Mouse (Mus musculus): ENCODE measurements around the gene Ldhal6b. TPM values are rescaled to one million over a fixed set of nuclear protein-coding genes. Genes with fewer than 3 reads are reported as not detected.
"Not testable (repeated sequence)": the region's sequence is repeated elsewhere in the genome, so short reads cannot be mapped to it uniquely, and the experiment has no call there.

Gene Ldhal6b
- 0.13 TPM in 1 of 2 replicates, not detected in the other for polyA plus RNA-seq (2015; fragmentation: Nextera tagmentation; extraction: Ambion mirVana)

GRCm38 (mm10) chr17:5418545-5418944, at the start of gene Ldhal6b:
Gene Ldhal6b, minus strand, starts transcription at chr17:5418767.
- no peak within 1 kb of the TSS for H3K4me3 ChIP-seq
- H3K4me2 ChIP-seq, result no peak within 1 kb of the TSS
- peaks cover 28% of the 10 kb centered on the region for H3K36me3 ChIP-seq
- H3K27ac ChIP-seq (replicated peaks), result no peak within 1 kb of the TSS
- H3K27me3 ChIP-seq, result no peaks in the 10 kb centered on the region
- H3K4me1 ChIP-seq (replicated peaks), result no peaks in the 10 kb centered on the region
- no peaks in the 10 kb centered on the region for H3K9me3 ChIP-seq
- 97% methylated on average over 11 of the region's 11 CpGs for WGBS
- no peak within 1 kb of the TSS for H3K9ac ChIP-seq
- no peak for ATAC-seq (ENCODE audit: low read depth)

- no peak for ATAC-seq (ENCODE audit: low read depth)
- no peak overlapping the region for H3K27ac ChIP-seq (replicated peaks)
- H3K4me1 ChIP-seq (replicated peaks), result no peaks in the 10 kb centered on the region
- H3K27me3 ChIP-seq, result no peaks in the 10 kb centered on the region
- H3K9me3 ChIP-seq, result no peaks in the 10 kb centered on the region
- H3K9ac ChIP-seq, result no peak overlapping the region
- no peak overlapping the region for H3K4me2 ChIP-seq
- H3K4me3 ChIP-seq, result no peak overlapping the region
- WGBS, result 46% methylated on average over 4 of the region's 4 CpGs
- no peaks in the 10 kb centered on the region for H3K36me3 ChIP-seq
Measured at GRCm38 (mm10) chr17:5467177-5467576, 48.6 kb upstream of the Ldhal6b start.

GRCm38 (mm10) chr17:5466736-5467135, 48.2 kb upstream of the Ldhal6b start:
- Histone ChIP-seq H3K36me3 (no peaks in the 10 kb centered on the region), H3K27me3 (no peaks in the 10 kb centered on the region), H3K4me2 (no peak overlapping the region), H3K9ac (no peak overlapping the region), H3K4me3 (no peak overlapping the region), H3K4me1 (replicated peaks) (no peaks in the 10 kb centered on the region), H3K9me3 (no peaks in the 10 kb centered on the region), H3K27ac (replicated peaks) (no peak overlapping the region)
- WGBS, result 90% methylated on average over 8 of the region's 8 CpGs
- no peak for ATAC-seq (ENCODE audit: low read depth)

GRCm38 (mm10) chr17:5463912-5464311, 45.3 kb upstream of the Ldhal6b start:
- no peak overlapping the region for H3K4me2 ChIP-seq
- no peaks in the 10 kb centered on the region for H3K27me3 ChIP-seq
- H3K9ac ChIP-seq, result no peak overlapping the region
- H3K4me1 ChIP-seq (replicated peaks), result no peaks in the 10 kb centered on the region
- H3K9me3 ChIP-seq, result no peaks in the 10 kb centered on the region
- H3K4me3 ChIP-seq, result no peak overlapping the region
- no peak for ATAC-seq (ENCODE audit: low read depth)
- no peak overlapping the region for H3K27ac ChIP-seq (replicated peaks)
- no peaks in the 10 kb centered on the region for H3K36me3 ChIP-seq
- 97% methylated on average over 2 of the region's 2 CpGs for WGBS

GRCm38 (mm10) chr17:5453657-5454056, 35.1 kb upstream of the Ldhal6b start:
- no peaks in the 10 kb centered on the region for H3K36me3 ChIP-seq
- H3K27ac ChIP-seq (replicated peaks), result no peak overlapping the region
- no peaks in the 10 kb centered on the region for H3K9me3 ChIP-seq
- no peaks in the 10 kb centered on the region for H3K4me1 ChIP-seq (replicated peaks)
- H3K4me2 ChIP-seq, result no peak overlapping the region
- 80% methylated on average over 4 of the region's 4 CpGs for WGBS
- no peak overlapping the region for H3K9ac ChIP-seq
- H3K4me3 ChIP-seq, result no peak overlapping the region
- no peak for ATAC-seq (ENCODE audit: low read depth)
- H3K27me3 ChIP-seq, result no peaks in the 10 kb centered on the region

- Histone ChIP-seq H3K9me3 (no peaks in the 10 kb centered on the region), H3K9ac (no peak overlapping the region), H3K36me3 (no peaks in the 10 kb centered on the region), H3K27me3 (0 out of 2 replicates have a peak, but pooled peaks cover 9% of the 10 kb centered on the region), H3K4me3 (no peak overlapping the region), H3K4me2 (no peak overlapping the region), H3K27ac (replicated peaks) (no peak overlapping the region), H3K4me1 (replicated peaks) (peaks cover 15% of the 10 kb centered on the region)
- no peak for ATAC-seq (ENCODE audit: low read depth)
- WGBS, result 59% methylated on average over 5 of the region's 5 CpGs
Measured at GRCm38 (mm10) chr17:5443751-5444150, 25.2 kb upstream of the Ldhal6b start.

- peaks cover 20% of the 10 kb centered on the region for H3K4me1 ChIP-seq (replicated peaks)
- H3K4me2 ChIP-seq, result no peak overlapping the region
- H3K36me3 ChIP-seq, result no peaks in the 10 kb centered on the region
- no peak overlapping the region for H3K4me3 ChIP-seq
- H3K27me3 ChIP-seq, result 0 out of 2 replicates have a peak, but pooled peaks cover 9% of the 10 kb centered on the region
- ATAC-seq (ENCODE audit: low read depth), result no peak
- H3K9ac ChIP-seq, result no peak overlapping the region
- H3K27ac ChIP-seq (replicated peaks), result no peak overlapping the region
- H3K9me3 ChIP-seq, result no peaks in the 10 kb centered on the region
- 76% methylated on average over 3 of the region's 3 CpGs for WGBS
Measured at GRCm38 (mm10) chr17:5443260-5443659, 24.7 kb upstream of the Ldhal6b start.

- H3K36me3 ChIP-seq; ATAC-seq (ENCODE audit: low read depth); H3K9me3 ChIP-seq; H3K4me2 ChIP-seq; H3K4me3 ChIP-seq; H3K27ac ChIP-seq (replicated peaks); H3K27me3 ChIP-seq; H3K9ac ChIP-seq: not testable (repeated sequence)
- peaks cover 29% of the 10 kb centered on the region for H3K4me1 ChIP-seq (replicated peaks)
- WGBS, result 77% methylated on average over 5 of the region's 5 CpGs
Measured at GRCm38 (mm10) chr17:5442403-5442802, 23.8 kb upstream of the Ldhal6b start.

- Histone ChIP-seq H3K27ac (replicated peaks) (peak within 1 kb of the TSS; percentile 81), H3K36me3 (no peaks in the 10 kb centered on the region), H3K4me2 (peak within 1 kb of the TSS; percentile 87), H3K4me1 (replicated peaks) (peaks cover 32% of the 10 kb centered on the region), H3K9ac (peak within 1 kb of the TSS; percentile 86), H3K4me3 (peak within 1 kb of the TSS; percentile 72), H3K9me3 (no peaks in the 10 kb centered on the region), H3K27me3 (0 out of 2 replicates have a peak, but pooled peaks cover 6% of the 10 kb centered on the region)
- peak; percentile 94 for ATAC-seq (ENCODE audit: low read depth)
- WGBS, result under 1% methylated on average over 27 of the region's 27 CpGs
Measured at GRCm38 (mm10) chr17:5440159-5440971, 21.8 kb upstream of the Ldhal6b start, which contains the start of gene Tmem242. Gene Tmem242, minus strand, starts transcription at chr17:5440259.

- Histone ChIP-seq H3K27me3 (0 out of 2 replicates have a peak, but pooled peaks cover 6% of the 10 kb centered on the region), H3K9ac (peak overlapping the region; percentile 86), H3K4me3 (peak overlapping the region; percentile 72), H3K4me1 (replicated peaks) (peaks cover 32% of the 10 kb centered on the region), H3K36me3 (no peaks in the 10 kb centered on the region), H3K9me3 (no peaks in the 10 kb centered on the region), H3K27ac (replicated peaks) (0 out of 2 replicates have a peak overlapping the region, but pooled peaks have one; percentile 33), H3K4me2 (peak overlapping the region; percentile 87)
- peak; percentile 40; the same call in 1 of the 2 replicates for ATAC-seq (ENCODE audit: low read depth)
- WGBS, result 0% methylated on average over 8 of the region's 8 CpGs
Measured at GRCm38 (mm10) chr17:5439831-5440158, 21.2 kb upstream of the Ldhal6b start.

- H3K27ac ChIP-seq (replicated peaks), result peak overlapping the region; percentile 61
- H3K36me3 ChIP-seq, result peaks cover 33% of the 10 kb centered on the region
- H3K27me3 ChIP-seq, result no peaks in the 10 kb centered on the region
- H3K9me3 ChIP-seq, result no peaks in the 10 kb centered on the region
- 72% methylated on average over 9 of the region's 9 CpGs for WGBS
- ATAC-seq (ENCODE audit: low read depth), result peak; percentile 66
- no peaks in the 10 kb centered on the region for H3K4me1 ChIP-seq (replicated peaks)
- peak overlapping the region; percentile 34; the same call in 1 of the 2 replicates for H3K9ac ChIP-seq
- H3K4me2 ChIP-seq, result no peak overlapping the region
- H3K4me3 ChIP-seq, result no peak overlapping the region
Measured at GRCm38 (mm10) chr17:5429772-5430133, 11.2 kb upstream of the Ldhal6b start.

GRCm38 (mm10) chr17:5429090-5429771, 10.7 kb upstream of the Ldhal6b start:
- H3K36me3 ChIP-seq, result peaks cover 33% of the 10 kb centered on the region
- no peaks in the 10 kb centered on the region for H3K4me1 ChIP-seq (replicated peaks)
- no peaks in the 10 kb centered on the region for H3K9me3 ChIP-seq
- H3K4me2 ChIP-seq, result no peak overlapping the region
- H3K27me3 ChIP-seq, result no peaks in the 10 kb centered on the region
- peak; percentile 82 for ATAC-seq (ENCODE audit: low read depth)
- H3K4me3 ChIP-seq, result no peak overlapping the region
- H3K27ac ChIP-seq (replicated peaks), result peak overlapping the region; percentile 61
- 60% methylated on average over 10 of the region's 10 CpGs for WGBS
- H3K9ac ChIP-seq, result peak overlapping the region; percentile 34; the same call in 1 of the 2 replicates
